Mouse (Mus musculus) kidney, embryonic 16.5 days (tissue): Measurements from ENCODE around the gene Ubash3a. TPM values are rescaled to one million over a fixed set of nuclear protein-coding genes. Genes with fewer than 3 reads are reported as not detected.
A peak's percentile ranks its signal among the peaks of the same experiment; 100 is the strongest.

Experiments
- ATAC-seq: fragments of 200-750 bp; cut with Nextera tagmentation; 2 replicates; pipeline ENCODE4 v1.8.0; 2017; ENCODE audit warnings: moderate TSS enrichment; ENCODE audit not compliant: low FRiP score, low TSS enrichment
- H3K27ac ChIP-seq: fragments of 300-500 bp; sonication (generic); 2 replicates; pipeline ENCODE4 v1.5.1; 2014; ENCODE audit warnings: low read length
- H3K27me3 ChIP-seq: fragments of 300-500 bp; sonication (generic); 2 replicates; pipeline ENCODE4 v1.6.1; 2014; ENCODE audit warnings: low read length, control low read depth, mixed read lengths; ENCODE audit not compliant: insufficient read depth
- H3K36me3 ChIP-seq: fragments of 300-500 bp; sonication (generic); 2 replicates; pipeline ENCODE4 v1.6.1; 2014; ENCODE audit warnings: low read length, control low read depth, mixed read lengths; ENCODE audit not compliant: insufficient read depth
- H3K4me1 ChIP-seq: fragments of 300-500 bp; sonication (generic); 2 replicates; pipeline ENCODE4 v1.6.1; 2014; ENCODE audit warnings: low read length, control low read depth, mixed read lengths; ENCODE audit not compliant: insufficient read depth
- H3K4me2 ChIP-seq: fragments of 300-500 bp; sonication (generic); replicated peaks from 2 replicates; pipeline ENCODE4 v1.6.1; 2014; ENCODE audit warnings: low read depth, low read length
- H3K4me3 ChIP-seq: fragments of 300-500 bp; sonication (generic); 2 replicates; pipeline ENCODE4 v1.5.1; 2014; ENCODE audit warnings: mild to moderate bottlenecking, low read length
- H3K9ac ChIP-seq: fragments of 300-500 bp; sonication (generic); replicated peaks from 2 replicates; pipeline ENCODE4 v1.6.1; 2014; ENCODE audit warnings: low read length
- H3K9me3 ChIP-seq: fragments of 300-500 bp; sonication (generic); 2 replicates; pipeline ENCODE4 v1.6.1; 2016; ENCODE audit warnings: low read length, control low read depth
- WGBS: fragments of 180-500 bp; shearing (Covaris S2); extraction: QIAGEN DNeasy Blood & Tissue Kit; methylation state at CpG from one replicate; pipeline ENCODE4 v1.1.7; 2014; 5-methylcytosine and 5-hydroxymethylcytosine counted together
- polyA plus RNA-seq: library from polyadenylated mRNA; unstranded; fragments of >200 nt; fragmentation: Nextera tagmentation; extraction: Ambion mirVana; gene quantifications from 2 replicates; pipeline ENCODE4 v1.2.1, GENCODE M21; 2015

The Ubash3a gene
- polyA plus RNA-seq, 1 experiment from 2014 or later = 0.40 TPM

- Histone ChIP-seq H3K4me2 (no peak overlapping the region), H3K36me3 (no peaks in the 10 kb centered on the region), H3K4me1 (no peaks in the 10 kb centered on the region; the same call in 1 of the 2 replicates), H3K9me3 (no peaks in the 10 kb centered on the region), H3K27ac (no peak overlapping the region), H3K4me3 (no peak overlapping the region), H3K27me3 (no peaks in the 10 kb centered on the region), H3K9ac (no peak overlapping the region)
- 74% methylated on average over 12 of the region's 12 CpGs for WGBS
- no peak for ATAC-seq
Observed at GRCm38 (mm10) chr17:31257898-31258297, 50.2 kb downstream of the Ubash3a start.

GRCm38 (mm10) chr17:31258310-31258865 lies 50.7 kb downstream of the Ubash3a start:
- Histone ChIP-seq H3K27ac (no peak overlapping the region), H3K27me3 (no peaks in the 10 kb centered on the region), H3K9ac (no peak overlapping the region), H3K4me3 (no peak overlapping the region), H3K4me1 (no peaks in the 10 kb centered on the region; the same call in 1 of the 2 replicates), H3K36me3 (no peaks in the 10 kb centered on the region), H3K9me3 (no peaks in the 10 kb centered on the region), H3K4me2 (no peak overlapping the region)
- peak; percentile 33; the same call in 1 of the 2 replicates for ATAC-seq
- 43% methylated on average over 9 of the region's 9 CpGs for WGBS

DNA sequence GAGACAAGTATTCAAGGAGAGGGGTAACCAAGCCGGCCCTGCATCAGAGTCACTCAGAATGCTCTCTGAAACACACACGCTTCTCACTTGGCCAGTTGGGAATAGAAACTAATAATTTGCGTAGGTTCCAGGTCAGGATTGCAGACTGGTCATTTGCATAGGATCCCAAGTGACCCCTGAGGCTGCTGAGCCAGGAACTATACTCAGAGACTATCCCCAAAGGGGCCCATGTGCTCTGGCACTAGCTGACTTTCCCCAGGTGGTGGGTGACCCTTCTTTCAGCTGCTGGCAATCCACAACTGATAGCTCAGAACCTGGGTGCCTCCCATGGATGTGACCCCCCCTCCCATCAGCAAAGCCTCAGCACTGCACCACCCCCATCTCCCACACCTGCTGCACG lies 51.5 kb downstream of the Ubash3a start:
- H3K9me3 ChIP-seq = no peaks in the 10 kb centered on the region
- 71% methylated on average over 4 of the region's 4 CpGs for WGBS
- no peaks in the 10 kb centered on the region for H3K36me3 ChIP-seq
- no peak overlapping the region for H3K4me2 ChIP-seq
- no peak overlapping the region for H3K9ac ChIP-seq
- no peak overlapping the region for H3K4me3 ChIP-seq
- no peaks in the 10 kb centered on the region for H3K27me3 ChIP-seq
- H3K4me1 ChIP-seq = no peaks in the 10 kb centered on the region; the same call in 1 of the 2 replicates
- no peak overlapping the region for H3K27ac ChIP-seq
- ATAC-seq = no peak

DNA sequence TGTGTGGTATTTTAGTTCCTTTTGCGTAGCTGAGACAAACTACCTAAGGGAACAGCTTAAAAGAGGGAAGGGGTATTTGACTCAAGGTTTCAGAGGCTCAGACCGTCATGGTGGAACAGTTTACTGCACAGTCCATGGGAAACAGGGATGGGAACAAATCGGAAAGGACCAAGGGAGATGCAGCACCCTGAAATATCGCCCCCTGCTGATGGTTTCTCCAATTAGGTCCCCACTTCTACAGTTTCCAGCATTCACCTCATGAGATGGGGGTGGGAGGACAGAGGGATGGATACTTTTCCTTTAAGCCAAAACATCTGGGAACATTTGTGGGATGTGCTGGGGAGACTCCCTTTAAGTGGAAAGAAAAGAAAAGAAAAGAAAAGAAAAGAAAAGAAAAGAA lies 52.2 kb downstream of the Ubash3a start:
- no peaks in the 10 kb centered on the region for H3K36me3 ChIP-seq
- H3K9me3 ChIP-seq = no peaks in the 10 kb centered on the region
- no peak for ATAC-seq
- H3K27me3 ChIP-seq = no peaks in the 10 kb centered on the region
- no peak overlapping the region for H3K9ac ChIP-seq
- no peak overlapping the region for H3K4me2 ChIP-seq
- H3K4me1 ChIP-seq = peaks cover 2% of the 10 kb centered on the region
- 79% methylated on average over 4 of the region's 4 CpGs for WGBS
- H3K27ac ChIP-seq = no peak overlapping the region
- no peak overlapping the region for H3K4me3 ChIP-seq

GRCm38 (mm10) chr17:31260430-31260829 lies 52.8 kb downstream of the Ubash3a start:
- no peak overlapping the region for H3K9ac ChIP-seq
- WGBS = 55% methylated on average over 7 of the region's 7 CpGs
- H3K27me3 ChIP-seq = no peaks in the 10 kb centered on the region
- no peak overlapping the region for H3K27ac ChIP-seq
- H3K36me3 ChIP-seq = no peaks in the 10 kb centered on the region
- H3K4me1 ChIP-seq = peaks cover 6% of the 10 kb centered on the region
- ATAC-seq = no peak
- no peak overlapping the region for H3K4me3 ChIP-seq
- no peak overlapping the region for H3K4me2 ChIP-seq
- no peaks in the 10 kb centered on the region for H3K9me3 ChIP-seq

DNA sequence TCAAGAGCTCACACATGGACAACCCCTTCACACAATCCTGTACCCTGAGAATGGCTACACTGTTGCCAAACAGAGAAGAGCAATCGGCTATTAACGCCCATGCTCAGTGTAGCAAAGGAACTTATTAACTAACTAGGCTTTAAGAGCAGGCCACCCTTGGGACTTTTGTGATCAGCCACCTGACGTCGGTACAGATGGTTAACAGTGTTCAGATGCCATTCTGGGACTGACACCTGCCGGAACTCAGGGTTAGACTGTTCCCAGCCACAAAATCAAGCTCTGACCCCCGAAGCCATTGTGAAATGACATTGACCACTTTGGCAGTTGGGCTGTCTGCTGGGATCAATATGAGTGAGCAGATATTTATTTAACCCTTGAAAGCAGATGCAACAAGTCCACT lies 53.7 kb downstream of the Ubash3a start:
- peaks cover 6% of the 10 kb centered on the region for H3K4me1 ChIP-seq
- H3K36me3 ChIP-seq = no peaks in the 10 kb centered on the region
- H3K4me3 ChIP-seq = no peak overlapping the region
- H3K9ac ChIP-seq = no peak overlapping the region
- no peaks in the 10 kb centered on the region for H3K27me3 ChIP-seq
- no peaks in the 10 kb centered on the region for H3K9me3 ChIP-seq
- 73% methylated on average over 6 of the region's 6 CpGs for WGBS
- H3K27ac ChIP-seq = no peak overlapping the region
- H3K4me2 ChIP-seq = no peak overlapping the region
- ATAC-seq = no peak

GRCm38 (mm10) chr17:31262715-31263114 lies 55.0 kb downstream of the Ubash3a start:
- Histone ChIP-seq H3K4me3 (no peak overlapping the region), H3K9ac (no peak overlapping the region), H3K36me3 (no peaks in the 10 kb centered on the region), H3K27ac (no peak overlapping the region), H3K27me3 (no peaks in the 10 kb centered on the region), H3K4me2 (no peak overlapping the region), H3K4me1 (peaks cover 6% of the 10 kb centered on the region), H3K9me3 (no peaks in the 10 kb centered on the region)
- 52% methylated on average over 5 of the region's 5 CpGs for WGBS
- ATAC-seq = no peak

DNA sequence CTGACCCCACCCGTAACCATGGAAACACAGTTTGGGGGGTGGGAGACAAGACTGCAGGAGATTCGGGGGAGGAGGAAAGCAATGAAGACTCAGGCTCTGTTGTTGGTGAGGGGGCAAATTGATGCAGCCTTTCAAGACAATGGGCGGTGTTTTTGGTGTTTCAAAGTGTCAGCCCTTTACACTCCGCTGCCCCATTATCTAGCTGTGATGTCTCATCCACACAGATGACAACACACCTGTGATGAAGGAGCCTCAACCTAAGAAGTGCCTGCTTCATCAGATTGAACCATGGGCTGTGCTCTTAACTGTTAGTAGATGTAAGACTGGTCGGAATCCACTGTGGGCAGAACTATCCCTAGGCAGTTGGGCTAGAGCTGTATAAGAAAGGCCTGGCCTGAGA lies 56.1 kb downstream of the Ubash3a start:
- H3K4me3 ChIP-seq = no peak overlapping the region
- H3K36me3 ChIP-seq = no peaks in the 10 kb centered on the region
- H3K4me2 ChIP-seq = no peak overlapping the region
- H3K27ac ChIP-seq = no peak overlapping the region
- no peak overlapping the region for H3K9ac ChIP-seq
- 88% methylated on average over 5 of the region's 5 CpGs for WGBS
- no peak for ATAC-seq
- H3K27me3 ChIP-seq = no peaks in the 10 kb centered on the region
- no peaks in the 10 kb centered on the region for H3K9me3 ChIP-seq
- H3K4me1 ChIP-seq = peaks cover 6% of the 10 kb centered on the region

DNA sequence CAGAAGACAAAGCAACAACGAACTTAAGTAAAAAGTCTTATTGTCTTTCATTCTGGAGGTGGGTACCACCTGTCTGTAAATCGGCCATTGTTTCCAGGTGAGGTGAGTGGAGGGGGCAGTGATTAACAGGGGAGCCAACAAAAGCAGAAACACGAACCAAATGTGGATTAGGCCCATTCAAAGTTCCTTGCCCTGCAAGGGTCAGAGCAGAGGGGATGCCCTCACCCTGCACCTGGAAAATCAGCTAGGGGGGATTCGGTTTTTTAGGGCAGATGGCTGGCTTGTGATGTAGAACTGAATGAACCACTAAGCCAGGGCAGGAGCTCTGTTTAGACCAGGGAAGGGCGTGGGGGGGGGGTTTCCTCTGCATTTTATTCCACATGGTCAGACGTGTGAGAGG lies 56.7 kb downstream of the Ubash3a start:
- Histone ChIP-seq H3K27ac (no peak overlapping the region), H3K4me1 (peaks cover 6% of the 10 kb centered on the region), H3K9me3 (no peaks in the 10 kb centered on the region), H3K36me3 (no peaks in the 10 kb centered on the region), H3K27me3 (no peaks in the 10 kb centered on the region), H3K4me2 (no peak overlapping the region), H3K4me3 (no peak overlapping the region), H3K9ac (no peak overlapping the region)
- 52% methylated on average over 6 of the region's 6 CpGs for WGBS
- ATAC-seq = no peak

DNA sequence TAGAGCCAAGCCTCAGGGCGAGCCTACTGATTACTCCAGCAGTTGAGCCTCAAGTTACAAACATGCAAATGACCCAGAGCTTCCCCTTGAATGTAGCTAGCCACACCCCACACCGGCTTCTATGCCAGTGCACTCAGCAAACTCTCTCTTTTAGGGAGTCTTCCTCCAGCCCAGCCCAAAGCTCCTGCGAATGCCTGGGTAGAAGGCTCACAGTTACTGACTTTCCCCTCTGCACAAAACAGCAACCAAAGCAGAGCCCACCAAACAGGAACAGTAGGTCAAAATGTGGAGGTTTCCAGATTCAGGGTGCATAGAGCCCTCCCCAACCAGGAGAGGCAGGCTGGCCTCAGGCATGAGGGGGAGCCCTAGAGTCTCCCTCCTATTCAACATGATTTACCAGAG lies 57.5 kb downstream of the Ubash3a start:
- Histone ChIP-seq H3K4me1 (peaks cover 6% of the 10 kb centered on the region), H3K4me3 (no peak overlapping the region), H3K36me3 (no peaks in the 10 kb centered on the region), H3K4me2 (no peak overlapping the region), H3K27ac (no peak overlapping the region), H3K9ac (no peak overlapping the region), H3K27me3 (no peaks in the 10 kb centered on the region), H3K9me3 (no peaks in the 10 kb centered on the region)
- WGBS = 10% methylated on average over 3 of the region's 3 CpGs
- ATAC-seq = no peak
